Mouse (Mus musculus): ENCODE results near the gene Reps1. TPM values are rescaled to one million over a fixed set of nuclear protein-coding genes. Genes with fewer than 3 reads are reported as not detected.
A peak's percentile ranks its signal among the peaks of the same experiment; 100 is the strongest.

The Reps1 gene
- total RNA-seq, 2 experiments from 2014 or later, result 47.2 to 76.9 TPM

GRCm38 (mm10) chr10:18061533-18061932 lies 5.9 kb downstream of the Reps1 start:
- ATAC-seq (replicated peaks; ENCODE audit: poor library complexity), result peak; percentile 45

DNA sequence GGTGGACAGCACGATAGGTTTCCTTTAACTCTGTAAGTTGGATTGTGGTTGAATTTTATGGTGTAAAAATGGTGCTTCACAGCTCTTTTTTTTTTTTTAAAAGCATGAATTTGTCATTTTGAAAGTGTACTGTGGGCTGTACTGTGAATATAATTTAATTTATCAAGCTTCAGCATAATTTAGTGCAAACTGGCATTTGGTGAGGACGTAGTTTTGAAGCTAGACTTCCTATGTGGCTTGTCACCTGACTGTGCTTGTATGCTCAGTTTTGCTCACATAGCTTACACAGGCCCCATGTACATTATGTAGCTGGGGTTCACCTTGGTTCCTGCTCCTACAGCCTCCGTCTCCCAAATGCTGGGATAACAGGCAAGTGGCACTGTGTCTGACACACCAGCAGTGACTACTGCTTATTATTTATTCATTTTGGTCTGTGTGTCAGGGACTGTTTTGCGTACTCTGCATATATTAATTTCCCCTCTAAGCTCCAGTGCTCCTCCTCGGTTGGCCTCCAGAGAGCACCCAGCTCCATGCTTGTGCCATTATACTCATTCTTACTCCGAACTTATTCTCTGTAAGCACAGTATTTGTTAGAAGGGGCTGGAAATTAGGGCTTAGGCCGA lies 9.1 kb downstream of the Reps1 start:
- no peak for ATAC-seq (replicated peaks; ENCODE audit: poor library complexity)

DNA sequence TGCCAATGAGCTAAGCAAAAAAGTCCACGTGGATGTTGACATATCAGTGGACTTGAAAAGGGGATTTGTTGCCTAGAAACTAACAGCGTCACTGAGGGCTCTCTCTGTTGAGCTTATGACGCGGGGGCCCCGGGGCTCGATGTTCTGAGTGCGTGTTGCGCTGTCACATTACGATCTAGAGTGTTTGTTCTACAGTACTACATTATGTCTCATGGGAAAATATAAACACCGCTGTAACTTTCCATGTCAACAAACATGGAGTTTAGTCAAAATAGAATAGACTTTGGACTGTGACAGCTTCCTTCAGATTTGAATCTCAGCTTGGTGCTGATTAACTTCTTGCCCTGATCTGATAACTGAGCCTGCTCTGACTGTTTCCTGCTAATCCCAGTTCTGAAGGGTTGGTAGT lies 10.4 kb downstream of the Reps1 start:
- ATAC-seq (replicated peaks; ENCODE audit: poor library complexity), result no peak

DNA sequence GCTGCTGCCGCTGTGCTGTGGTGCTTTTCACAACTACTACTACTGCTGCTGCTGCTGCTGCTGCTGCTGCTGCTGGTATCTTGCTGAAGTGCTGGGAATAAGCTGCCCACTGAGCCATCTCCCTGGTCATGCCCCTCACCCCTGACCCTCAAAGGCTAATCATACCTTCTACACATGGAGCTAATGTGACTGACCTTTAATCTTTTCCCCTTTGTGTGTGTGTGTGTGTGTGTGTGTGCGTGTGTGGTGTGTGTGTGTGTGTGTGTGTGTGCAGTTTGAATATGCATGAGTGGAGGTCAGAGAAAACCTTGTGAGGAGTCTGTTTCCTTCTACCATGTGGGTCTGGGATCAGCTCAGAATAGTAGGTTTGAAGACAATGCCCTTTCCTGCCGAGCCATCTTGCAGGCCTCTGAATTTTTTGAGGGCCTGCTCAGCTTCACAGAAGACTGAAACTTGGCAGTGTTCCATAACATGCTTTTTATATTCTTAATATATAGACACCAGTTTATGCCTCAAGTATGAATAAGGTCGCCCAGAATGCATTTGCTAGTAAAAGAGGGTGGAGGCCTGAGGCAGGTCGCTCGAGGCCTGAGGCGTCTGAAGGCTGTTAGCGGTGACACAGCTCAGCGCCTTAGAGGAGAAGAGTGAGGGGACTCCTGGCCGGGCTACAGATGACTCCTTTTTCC lies 12.2 kb downstream of the Reps1 start:
- ATAC-seq (replicated peaks; ENCODE audit: poor library complexity), result no peak

DNA sequence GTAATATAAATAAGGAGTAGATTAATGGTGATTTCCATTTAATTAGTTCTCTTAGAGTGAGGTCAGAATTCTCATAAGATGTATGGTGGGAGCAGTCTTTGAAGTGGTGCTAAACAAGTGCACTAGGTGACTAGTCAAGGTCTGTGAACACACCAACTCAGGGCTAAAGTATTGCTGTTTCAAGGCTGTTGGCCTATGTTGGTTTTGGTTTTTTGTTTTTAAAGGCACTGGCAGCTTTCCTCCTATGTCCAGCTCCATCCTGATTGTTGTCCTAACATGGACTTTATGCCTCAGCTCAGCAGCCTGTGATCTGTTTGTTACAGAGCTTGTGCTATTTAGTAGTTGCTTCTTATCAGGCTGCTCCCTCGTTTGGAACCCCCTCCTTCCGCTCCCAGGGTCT lies 13.2 kb downstream of the Reps1 start:
- no peak for ATAC-seq (replicated peaks; ENCODE audit: poor library complexity)

GRCm38 (mm10) chr10:18069576-18069975 lies 13.9 kb downstream of the Reps1 start:
- no peak for ATAC-seq (replicated peaks; ENCODE audit: poor library complexity)

- ATAC-seq (replicated peaks; ENCODE audit: poor library complexity), result 0 out of 2 replicates have a peak, but pooled peaks have one; percentile 20
Observed at GRCm38 (mm10) chr10:18070144-18070543, 14.5 kb downstream of the Reps1 start.

- ATAC-seq (replicated peaks; ENCODE audit: poor library complexity), result peak; percentile 71
Observed at GRCm38 (mm10) chr10:18070616-18071015, 15.0 kb downstream of the Reps1 start.

GRCm38 (mm10) chr10:18072871-18073270 lies 17.2 kb downstream of the Reps1 start:
- ATAC-seq (replicated peaks; ENCODE audit: poor library complexity), result no peak

- ATAC-seq (replicated peaks; ENCODE audit: poor library complexity), result no peak
Observed at GRCm38 (mm10) chr10:18074383-18075075, 18.9 kb downstream of the Reps1 start.

- ATAC-seq (replicated peaks; ENCODE audit: poor library complexity), result no peak
Observed at GRCm38 (mm10) chr10:18075845-18076244, 20.2 kb downstream of the Reps1 start.

DNA sequence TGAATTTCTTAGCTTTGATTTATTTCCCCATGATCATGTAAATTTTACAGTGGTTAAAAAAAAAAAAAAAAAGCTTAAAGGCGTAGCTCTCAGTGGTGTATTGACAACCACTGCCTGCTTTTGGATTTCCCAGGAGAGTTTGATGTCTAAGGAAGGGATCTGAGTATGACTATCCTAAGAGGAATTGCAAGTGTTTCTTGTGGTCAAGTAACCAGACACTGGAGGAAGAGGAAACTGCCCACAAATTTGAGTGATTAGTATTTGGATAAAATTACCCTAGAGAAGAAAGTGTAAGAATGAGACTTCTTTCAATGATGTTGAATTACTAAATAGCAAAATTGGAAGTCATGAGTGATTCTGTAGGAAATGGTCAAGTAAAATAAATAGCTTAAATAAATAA lies 25.9 kb downstream of the Reps1 start:
- no peak for ATAC-seq (replicated peaks; ENCODE audit: poor library complexity)

DNA sequence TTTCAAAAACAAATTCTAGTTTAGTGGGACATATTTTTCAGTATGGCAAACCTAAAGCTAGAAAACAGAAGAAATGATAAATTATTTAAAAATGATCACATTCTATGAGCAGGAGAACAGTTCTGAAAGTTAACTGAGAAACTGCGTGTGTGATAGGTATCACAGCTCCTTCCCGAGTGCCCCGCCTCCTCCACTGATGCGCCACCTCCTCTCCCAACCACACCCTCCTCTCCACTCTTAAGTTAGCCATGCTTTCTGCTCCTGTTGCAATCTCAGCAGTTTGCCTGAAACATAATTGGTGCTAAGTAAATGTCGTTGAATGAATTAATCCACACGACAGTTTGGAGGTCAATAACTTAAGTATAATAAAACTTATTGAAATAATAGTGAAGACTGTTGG lies 27.1 kb downstream of the Reps1 start:
- ATAC-seq (replicated peaks; ENCODE audit: poor library complexity), result peak; percentile 61

DNA sequence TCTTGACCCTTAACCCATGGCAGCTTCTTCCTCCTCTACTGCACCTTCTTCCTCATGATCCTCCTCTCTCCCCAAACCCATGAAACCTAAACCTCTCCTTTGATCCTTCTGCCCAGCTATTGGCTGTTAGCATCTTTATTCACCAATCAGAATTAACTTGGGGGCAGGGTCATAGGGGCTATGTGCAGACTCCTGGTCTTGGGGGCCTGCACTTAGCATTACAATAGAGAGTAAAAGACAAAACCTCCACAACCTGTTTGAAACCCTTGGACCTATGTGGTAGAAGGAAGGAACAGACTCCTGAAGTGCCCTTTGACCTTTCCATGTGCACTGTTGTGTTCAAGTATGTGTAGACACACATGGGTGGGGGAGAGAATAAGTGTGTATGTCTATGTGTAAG lies 35.0 kb downstream of the Reps1 start:
- no peak for ATAC-seq (replicated peaks; ENCODE audit: poor library complexity)

DNA sequence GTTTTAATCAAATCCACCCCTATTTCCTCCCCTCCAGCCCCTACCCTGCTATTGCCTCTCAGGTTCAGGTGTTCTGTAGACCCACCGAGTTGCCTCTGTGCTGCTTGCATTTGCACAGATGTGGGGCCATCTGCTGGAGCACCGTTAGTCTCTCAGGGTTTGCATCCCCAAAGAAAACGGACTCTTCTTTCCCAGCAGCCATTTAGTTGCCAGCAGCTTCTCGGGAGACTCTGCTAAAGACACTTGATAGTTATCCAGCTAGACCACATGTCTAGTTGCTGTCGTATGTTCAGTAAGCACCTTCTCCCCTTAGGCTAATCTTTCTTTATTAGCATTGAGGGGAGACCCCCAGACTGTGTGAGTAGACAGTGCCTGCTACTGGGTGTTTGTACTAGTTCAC lies 46.5 kb downstream of the Reps1 start:
- ATAC-seq (replicated peaks; ENCODE audit: poor library complexity), result no peak

DNA sequence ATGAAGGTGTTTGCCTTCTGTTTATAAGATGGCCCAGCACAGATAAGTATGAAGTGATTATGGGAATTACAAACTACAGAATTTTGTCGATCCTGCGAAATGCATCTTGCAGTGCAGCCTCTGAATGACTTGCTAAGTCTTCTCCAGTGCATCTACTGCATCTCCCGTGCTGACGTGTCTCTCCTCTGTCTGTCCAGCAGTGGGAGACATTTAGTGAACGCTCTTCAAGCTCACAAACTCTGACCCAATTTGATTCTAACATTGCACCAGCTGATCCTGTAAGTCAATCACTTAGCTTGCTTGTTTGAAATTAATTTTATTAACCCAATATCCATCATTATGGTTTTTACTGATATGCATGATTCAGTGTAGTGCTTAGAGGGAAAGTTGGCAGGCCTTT lies 51.8 kb downstream of the Reps1 start:
- ATAC-seq (replicated peaks; ENCODE audit: poor library complexity), result 0 out of 2 replicates have a peak, but pooled peaks have one; percentile 37

DNA sequence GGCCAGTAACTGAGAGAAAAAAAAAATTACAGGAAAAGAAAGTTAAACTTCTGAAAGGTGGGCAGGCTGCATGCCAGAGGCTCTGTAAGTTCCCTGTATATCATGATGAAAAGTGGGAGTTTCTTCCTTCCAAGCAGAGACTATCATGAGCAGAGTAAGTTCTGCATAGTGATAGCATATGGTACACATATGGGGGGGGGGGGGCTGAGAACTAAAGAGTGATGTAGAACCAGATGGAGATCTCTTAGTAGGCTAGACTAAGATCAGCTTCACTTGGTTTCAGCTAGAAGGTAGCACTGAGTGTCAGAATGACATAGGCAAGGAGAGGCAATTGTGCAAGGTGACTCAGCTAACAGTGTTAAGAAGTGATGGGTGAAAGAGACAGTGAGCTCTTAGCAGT lies 55.3 kb downstream of the Reps1 start:
- ATAC-seq (replicated peaks; ENCODE audit: poor library complexity), result no peak

- ATAC-seq (replicated peaks; ENCODE audit: poor library complexity), result peak; percentile 83
Observed at GRCm38 (mm10) chr10:18113473-18114093, 57.9 kb downstream of the Reps1 start.

DNA sequence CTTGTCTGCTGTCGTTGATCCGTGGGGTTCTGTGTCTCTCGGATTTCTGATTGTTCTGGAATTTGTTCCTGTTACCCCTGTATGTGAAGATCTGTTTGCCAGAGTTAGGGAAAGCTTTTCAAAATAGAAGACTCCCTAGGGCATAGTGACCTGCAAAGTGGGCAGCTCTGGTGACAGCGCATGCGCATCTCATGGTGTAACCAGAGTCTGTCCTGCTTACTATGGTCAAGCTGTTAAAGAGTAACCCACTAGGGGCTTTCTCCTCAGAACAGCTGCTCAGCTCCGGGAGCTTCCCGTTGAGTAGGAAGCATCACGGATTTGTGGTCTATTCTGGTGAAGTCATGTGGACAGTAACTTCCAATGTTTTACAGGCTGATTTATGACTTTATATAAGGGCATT lies 62.7 kb downstream of the Reps1 start:
- ATAC-seq (replicated peaks; ENCODE audit: poor library complexity), result no peak

DNA sequence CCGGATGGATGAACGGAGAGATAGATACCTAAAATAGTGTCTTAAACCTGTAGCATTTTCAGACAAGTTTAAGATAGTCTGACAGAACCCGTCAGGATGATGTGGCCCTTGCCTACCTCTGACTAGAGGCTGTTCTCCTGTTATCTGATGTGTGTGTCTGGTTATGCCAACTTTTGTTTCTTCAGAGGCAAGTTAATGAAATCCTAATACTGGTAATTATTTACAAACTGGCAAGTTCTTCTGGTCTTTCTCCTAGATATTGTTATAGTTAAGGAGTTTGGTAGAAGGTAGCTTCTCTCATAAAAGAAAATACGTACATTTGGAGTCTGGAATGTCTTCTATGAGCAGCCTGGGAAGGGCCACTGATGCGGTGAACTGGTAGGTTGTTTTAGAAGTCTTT lies 74.6 kb downstream of the Reps1 start:
- no peak for ATAC-seq (replicated peaks; ENCODE audit: poor library complexity)

All from megakaryocyte progenitor cell, adult 5-6 weeks (primary cell).